Mouse (Mus musculus) MEL (cell line): ENCODE results near the gene Ttc1. TPM values are rescaled to one million over a fixed set of nuclear protein-coding genes. Genes with fewer than 3 reads are reported as not detected.

ENCODE experiments used
- DNase-seq: peaks from one replicate; pipeline ENCODE4 v3.0.0; 2011; ENCODE audit warnings: low read depth, low spot score
- H3K27ac ChIP-seq: 2 replicates; pipeline ENCODE4 v1.5.1; 2012; ENCODE audit warnings: low read depth, mild to moderate bottlenecking, control low read depth, low read length, moderate library complexity; ENCODE audit not compliant: control insufficient read depth
- H3K27me3 ChIP-seq, 2 experiments: fragments of 150-350 bp in 1 of 2; sonication (generic) in 1 of 2; 2 replicates each; pipeline ENCODE4 v1.6.1; 2012; ENCODE audit warnings: low read length in 2 of 2, mild to moderate bottlenecking in 2 of 2, improper control_type of control experiment in 1 of 2, moderate library complexity in 1 of 2; ENCODE audit not compliant: insufficient read depth in 2 of 2, control insufficient read depth in 1 of 2
- H3K36me3 ChIP-seq, 2 experiments: 2 replicates each; pipeline ENCODE4 v1.6.1; 2012 to 2014; ENCODE audit warnings: low read length in 2 of 2, improper control_type of control experiment in 1 of 2, inconsistent platforms in 1 of 2, mild to moderate bottlenecking in 1 of 2; ENCODE audit not compliant: insufficient read depth in 2 of 2, control insufficient read depth in 1 of 2
- H3K4me1 ChIP-seq, 2 experiments: fragments of 150-350 bp in 1 of 2; sonication (generic) in 1 of 2; 2 replicates each; pipeline ENCODE4 v1.6.1; 2012; ENCODE audit warnings: low read length in 2 of 2, improper control_type of control experiment in 1 of 2, mild to moderate bottlenecking in 1 of 2; ENCODE audit not compliant: insufficient read depth in 2 of 2, control insufficient read depth in 1 of 2
- H3K4me3 ChIP-seq, 2 experiments: fragments of 150-350 bp in 1 of 2; sonication (generic) in 1 of 2; 2 replicates each; pipeline ENCODE4 v1.5.1; 2012; ENCODE audit warnings: low read depth in 2 of 2, low read length in 2 of 2, mild to moderate bottlenecking in 2 of 2, moderate library complexity in 2 of 2, control low read depth in 1 of 2, improper control_type of control experiment in 1 of 2; ENCODE audit not compliant: control insufficient read depth in 1 of 2, insufficient read depth in 1 of 2
- H3K79me2 ChIP-seq: 2 replicates; pipeline ENCODE4 v1.6.1; 2012; ENCODE audit warnings: mild to moderate bottlenecking, low read length, moderate library complexity; ENCODE audit not compliant: control insufficient read depth, poor library complexity, insufficient read depth
- H3K9ac ChIP-seq: 2 replicates; pipeline ENCODE4 v1.6.1; 2012; ENCODE audit warnings: low read depth, mild to moderate bottlenecking, control low read depth, low read length, moderate library complexity; ENCODE audit not compliant: control insufficient read depth, poor library complexity, severe bottlenecking
- H3K9me3 ChIP-seq: fragments of 150-350 bp; sonication (generic); replicated peaks from 2 replicates; pipeline ENCODE4 v1.6.1; 2012; ENCODE audit warnings: mild to moderate bottlenecking, low read length, improper control_type of control experiment, moderate library complexity; ENCODE audit not compliant: insufficient read depth
- BHLHE40 ChIP-seq: IDR thresholded peaks from 2 replicates; pipeline ENCODE4 v1.6.1; 2012; ENCODE audit warnings: low read depth, mild to moderate bottlenecking, inconsistent platforms, low read length, improper control_type of control experiment, borderline replicate concordance
- CHD1 ChIP-seq: IDR thresholded peaks from 2 replicates; pipeline ENCODE4 v1.6.1; 2012; ENCODE audit warnings: low read depth, mild to moderate bottlenecking, inconsistent platforms, low read length, improper control_type of control experiment
- CHD2 ChIP-seq: IDR thresholded peaks from 2 replicates; pipeline ENCODE4 v1.6.1; 2011; ENCODE audit warnings: low read length, improper control_type of control experiment
- CTCF ChIP-seq, 3 experiments: IDR thresholded peaks in 2 of 3; conservative IDR thresholded peaks in 1 of 3; 2 replicates each; pipeline ENCODE4 v1.5.1; 2011 to 2012; ENCODE audit warnings: low read length in 3 of 3, low read depth in 2 of 3, mild to moderate bottlenecking in 2 of 3, improper control_type of control experiment in 1 of 3, inconsistent platforms in 1 of 3, mixed read lengths in 1 of 3, moderate library complexity in 1 of 3; ENCODE audit not compliant: control insufficient read depth in 1 of 3, insufficient read depth in 1 of 3, poor library complexity in 1 of 3, severe bottlenecking in 1 of 3
- ELF1 ChIP-seq: IDR thresholded peaks from 2 replicates; pipeline ENCODE4 v1.6.1; 2014; ENCODE audit warnings: low read depth, mild to moderate bottlenecking, inconsistent platforms, low read length, improper control_type of control experiment, moderate library complexity
- GABPA ChIP-seq: IDR thresholded peaks from 2 replicates; pipeline ENCODE4 v1.6.1; 2012; ENCODE audit warnings: low read depth, mild to moderate bottlenecking, inconsistent platforms, low read length, improper control_type of control experiment, moderate library complexity
- HCFC1 ChIP-seq: IDR thresholded peaks from 2 replicates; pipeline ENCODE4 v1.6.1; 2012; ENCODE audit warnings: low read depth, mild to moderate bottlenecking, inconsistent platforms, low read length, improper control_type of control experiment, moderate library complexity
- KAT2A ChIP-seq: conservative IDR thresholded peaks from 2 replicates; pipeline ENCODE4 v1.6.1; 2012; ENCODE audit warnings: low read depth, low read length, improper control_type of control experiment, inconsistent platforms
- MAFK ChIP-seq: IDR thresholded peaks from 2 replicates; pipeline ENCODE4 v1.6.1; 2011; ENCODE audit warnings: low read depth, mild to moderate bottlenecking, low read length, improper control_type of control experiment, borderline replicate concordance
- MAX ChIP-seq: IDR thresholded peaks from 2 replicates; pipeline ENCODE4 v1.6.1; 2011; ENCODE audit warnings: low read length, improper control_type of control experiment
- MAZ ChIP-seq: IDR thresholded peaks from 2 replicates; pipeline ENCODE4 v1.6.1; 2012; ENCODE audit warnings: low read depth, mild to moderate bottlenecking, inconsistent platforms, low read length, improper control_type of control experiment
- MEF2A ChIP-seq: IDR thresholded peaks from 2 replicates; pipeline ENCODE4 v1.6.1; 2014; ENCODE audit warnings: low read depth, mild to moderate bottlenecking, inconsistent platforms, low read length, improper control_type of control experiment; ENCODE audit not compliant: poor library complexity, insufficient replicate concordance, severe bottlenecking; ENCODE audit errors: extremely low read depth
- MXI1 ChIP-seq: IDR thresholded peaks from 2 replicates; pipeline ENCODE4 v1.6.1; 2011; ENCODE audit warnings: mild to moderate bottlenecking, low read depth, low read length, improper control_type of control experiment
- MYC ChIP-seq: IDR thresholded peaks from 2 replicates; pipeline ENCODE4 v1.6.1; 2011; ENCODE audit warnings: low read depth, mild to moderate bottlenecking, low read length, improper control_type of control experiment, moderate library complexity
- NRF1 ChIP-seq: IDR thresholded peaks from 2 replicates; pipeline ENCODE4 v1.6.1; 2014; ENCODE audit warnings: low read depth, mild to moderate bottlenecking, inconsistent platforms, low read length, improper control_type of control experiment, moderate library complexity; ENCODE audit not compliant: poor library complexity, insufficient read depth, severe bottlenecking
- POLR2A ChIP-seq, 2 experiments: IDR thresholded peaks; 2 replicates each; pipeline ENCODE4 v1.6.1; 2011 to 2012; ENCODE audit warnings: low read length in 2 of 2, mild to moderate bottlenecking in 2 of 2, control low read depth in 1 of 2, improper control_type of control experiment in 1 of 2, low read depth in 1 of 2, moderate library complexity in 1 of 2; ENCODE audit not compliant: control insufficient read depth in 1 of 2, insufficient read depth in 1 of 2, poor library complexity in 1 of 2
- POLR2AphosphoS5 ChIP-seq: IDR thresholded peaks from 2 replicates; pipeline ENCODE4 v1.6.1; 2012; ENCODE audit warnings: low read depth, borderline replicate concordance, mild to moderate bottlenecking, inconsistent platforms, low read length, moderate library complexity, mixed read lengths
- RAD21 ChIP-seq: IDR thresholded peaks from 2 replicates; pipeline ENCODE4 v1.6.1; 2011; ENCODE audit warnings: mild to moderate bottlenecking, low read depth, low read length, improper control_type of control experiment
- RCOR1 ChIP-seq: IDR thresholded peaks from 2 replicates; pipeline ENCODE4 v1.6.1; 2012; ENCODE audit warnings: low read depth, mild to moderate bottlenecking, inconsistent platforms, low read length, improper control_type of control experiment
- SMC3 ChIP-seq: IDR thresholded peaks from 2 replicates; pipeline ENCODE4 v1.6.1; 2011; ENCODE audit warnings: low read depth, low read length, improper control_type of control experiment
- TAL1 ChIP-seq: IDR thresholded peaks from 2 replicates; pipeline ENCODE4 v1.6.1; 2012; ENCODE audit warnings: mild to moderate bottlenecking, inconsistent platforms, low read length, moderate library complexity, mixed read lengths
- TBP ChIP-seq: IDR thresholded peaks from 2 replicates; pipeline ENCODE4 v1.8.0; 2011; ENCODE audit warnings: low read depth, low read length, improper control_type of control experiment
- TCF12 ChIP-seq: IDR thresholded peaks from 2 replicates; pipeline ENCODE4 v1.6.1; 2014; ENCODE audit warnings: low read depth, mild to moderate bottlenecking, inconsistent platforms, low read length, improper control_type of control experiment, moderate library complexity
- UBTF ChIP-seq: IDR thresholded peaks from 2 replicates; pipeline ENCODE4 v1.6.1; 2012; ENCODE audit warnings: low read depth, mild to moderate bottlenecking, inconsistent platforms, low read length, improper control_type of control experiment, moderate library complexity, borderline replicate concordance; ENCODE audit not compliant: insufficient read depth
- USF1 ChIP-seq: IDR thresholded peaks from 2 replicates; pipeline ENCODE4 v1.6.1; 2014; ENCODE audit warnings: low read depth, mild to moderate bottlenecking, inconsistent platforms, low read length, improper control_type of control experiment, moderate library complexity
- USF2 ChIP-seq, 2 experiments: IDR thresholded peaks; 2 replicates each; pipeline ENCODE4 v1.6.1; 2011 to 2012; ENCODE audit warnings: improper control_type of control experiment in 2 of 2, low read length in 2 of 2, borderline replicate concordance in 1 of 2, inconsistent platforms in 1 of 2, low read depth in 1 of 2, mild to moderate bottlenecking in 1 of 2; ENCODE audit not compliant: insufficient read depth in 1 of 2
- ZC3H11A ChIP-seq: IDR thresholded peaks from 2 replicates; pipeline ENCODE4 v1.6.1; 2012; ENCODE audit warnings: low read depth, mild to moderate bottlenecking, inconsistent platforms, low read length, improper control_type of control experiment
- ZKSCAN1 ChIP-seq: IDR thresholded peaks from 2 replicates; pipeline ENCODE4 v1.6.1; 2012; ENCODE audit warnings: low read depth, mild to moderate bottlenecking, inconsistent platforms, low read length, improper control_type of control experiment, moderate library complexity
- ZMIZ1 ChIP-seq: IDR thresholded peaks from 2 replicates; pipeline ENCODE4 v1.6.1; 2012; ENCODE audit warnings: low read depth, mild to moderate bottlenecking, inconsistent platforms, low read length, improper control_type of control experiment, moderate library complexity
- ZNF384 ChIP-seq: IDR thresholded peaks from 2 replicates; pipeline ENCODE4 v1.6.1; 2012; ENCODE audit warnings: low read depth, mild to moderate bottlenecking, inconsistent platforms, low read length, improper control_type of control experiment
- polyA plus RNA-seq, 2 experiments: library from polyadenylated mRNA; stranded (reverse) in 1 of 2; unstranded in 1 of 2; fragments of >175 nt in 1 of 2; fragments of >200 nt in 1 of 2; gene quantifications; 2 replicates each; pipeline versions ENCODE4 v1.2.1 to v1.2.4; 2012; ENCODE audit warnings: low replicate concordance in 2 of 2, low read depth in 1 of 2; ENCODE audit not compliant: insufficient read length in 2 of 2, insufficient read depth in 1 of 2, missing spikeins in 1 of 2
- total RNA-seq: library from RNA; depleted of rRNA; stranded (reverse); fragments of 300-350 nt; gene quantifications from 2 replicates; pipeline ENCODE4 v1.2.3, GENCODE M21; 2012

Ttc1 gene
- total and polyA plus RNA-seq, 3 experiments, result 68.6 to 117 TPM; not detected in 1

DNA sequence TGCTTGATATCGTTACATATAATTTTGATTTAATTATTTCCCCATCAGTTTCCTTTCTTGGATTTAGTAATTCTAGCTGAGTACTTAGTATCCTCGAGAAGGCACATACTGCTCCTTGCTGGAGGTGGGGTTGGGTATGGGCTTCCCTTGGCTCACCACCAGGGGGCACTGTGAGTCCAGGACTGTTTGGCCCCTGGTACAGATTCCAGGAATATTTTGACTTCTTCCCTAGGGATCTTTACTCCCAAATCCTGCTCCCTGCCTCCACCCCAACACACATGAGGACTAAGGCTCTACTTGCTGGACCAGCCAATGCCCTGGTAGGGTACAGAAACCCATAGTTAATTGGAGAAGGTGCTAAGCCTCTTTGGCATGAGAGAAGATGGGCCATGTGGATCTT is 36.0 kb upstream of the Ttc1 start:
- DNase-seq, result peak; percentile 43
- Histone ChIP-seq H3K27ac (no peak overlapping the region), H3K9me3 (no peaks in the 10 kb centered on the region), H3K9ac (no peak overlapping the region), H3K36me3 (no peaks in the 10 kb centered on the region), H3K4me3 (no peak overlapping the region), H3K27me3 (peaks cover 0 to 2% of the 10 kb centered on the region in 2 experiments; a peak in 1 of 4 replicates), H3K4me1 (no peaks in the 10 kb centered on the region), H3K79me2 (no peaks in the 10 kb centered on the region)
- no peak for TF ChIP-seq GABPA
- peak; percentile 63 for TF ChIP-seq RAD21
- TF ChIP-seq MYC, result no peak
- TF ChIP-seq CTCF (IDR thresholded peaks at IDR 0.05 in 2 of 3, conservative IDR thresholded peaks at IDR 0.05 in 1 of 3; ENCODE audit: control insufficient read depth in 1 of 3, insufficient read depth in 1 of 3, low read depth in 2 of 3, low read length in 3 of 3, poor library complexity in 1 of 3, severe bottlenecking in 1 of 3), result peak; percentile 74 to 94 (median 77)
- TF ChIP-seq UBTF, result no peak
- no peak for TF ChIP-seq CHD2
- no peak for TF ChIP-seq TCF12
- TF ChIP-seq USF2 (IDR thresholded peaks at IDR 0.05; ENCODE audit: borderline replicate concordance in 1 of 2, insufficient read depth in 1 of 2, low read depth in 1 of 2, low read length in 2 of 2), result no peak
- no peak for TF ChIP-seq MEF2A
- TF ChIP-seq ZMIZ1, result no peak
- no peak for TF ChIP-seq MAFK
- TF ChIP-seq HCFC1, result no peak
- TF ChIP-seq ZC3H11A, result peak; percentile 42; the same call in 1 of the 2 replicates
- no peak for TF ChIP-seq CHD1
- TF ChIP-seq SMC3, result peak; percentile 76
- no peak for TF ChIP-seq POLR2A (IDR thresholded peaks at IDR 0.05; ENCODE audit: control insufficient read depth in 1 of 2, insufficient read depth in 1 of 2, low read depth in 1 of 2, low read length in 2 of 2, poor library complexity in 1 of 2)
- TF ChIP-seq KAT2A, result no peak
- no peak for TF ChIP-seq TBP
- TF ChIP-seq ZKSCAN1, result no peak
- no peak for TF ChIP-seq RCOR1
- TF ChIP-seq ELF1, result no peak

DNA sequence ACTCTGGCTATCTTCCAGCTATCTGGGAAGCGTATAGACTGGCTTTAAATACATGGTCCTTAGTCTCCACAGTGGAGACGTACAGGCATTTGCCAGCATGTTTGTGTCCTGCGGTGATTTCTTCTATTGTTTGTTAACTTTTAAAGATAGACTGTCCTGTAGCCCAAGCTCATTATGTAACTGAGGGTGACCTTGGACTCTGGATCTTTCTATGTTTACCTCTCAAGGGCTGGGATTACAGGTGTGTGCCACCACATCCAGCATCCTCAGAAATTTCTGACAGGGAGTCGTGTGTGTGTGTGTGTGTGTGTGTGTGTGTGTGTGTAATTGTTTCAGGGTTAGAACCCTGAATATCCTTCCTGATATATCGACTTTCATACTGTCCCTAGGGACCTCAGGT is 35.3 kb upstream of the Ttc1 start:
- DNase-seq, result no peak
- Histone ChIP-seq H3K4me3 (no peak overlapping the region), H3K27ac (no peak overlapping the region), H3K9ac (no peak overlapping the region), H3K27me3 (peaks cover 0 to 2% of the 10 kb centered on the region in 2 experiments; a peak in 1 of 4 replicates), H3K79me2 (no peaks in the 10 kb centered on the region), H3K36me3 (no peaks in the 10 kb centered on the region), H3K9me3 (no peaks in the 10 kb centered on the region), H3K4me1 (no peaks in the 10 kb centered on the region)
- TF ChIP-seq POLR2AphosphoS5 (no peak), USF1 (no peak), NRF1 (no peak), POLR2A (IDR thresholded peaks at IDR 0.05; ENCODE audit: control insufficient read depth in 1 of 2, insufficient read depth in 1 of 2, low read depth in 1 of 2, low read length in 2 of 2, poor library complexity in 1 of 2) (no peak), TAL1 (no peak), HCFC1 (no peak), MXI1 (no peak), MAZ (no peak), BHLHE40 (no peak), CHD1 (no peak), ELF1 (no peak), MYC (no peak), ZNF384 (no peak), MAX (no peak), TBP (no peak), CTCF (IDR thresholded peaks at IDR 0.05 in 2 of 3, conservative IDR thresholded peaks at IDR 0.05 in 1 of 3; ENCODE audit: control insufficient read depth in 1 of 3, insufficient read depth in 1 of 3, low read depth in 2 of 3, low read length in 3 of 3, poor library complexity in 1 of 3, severe bottlenecking in 1 of 3) (no peak), UBTF (no peak)
- TF ChIP-seq, all 39 proteins: peak for 0
